Mouse (Mus musculus) thymus, postnatal 4 days (tissue): ENCODE measurements at regions not wholly inside any gene's neighbourhood (a gene's known extent, or its start where the extent isn't known, plus 50 kb on each side); places are given as distances from the start of the nearest gene placed in this dataset.

Source experiments
- DNase-seq: peaks from one replicate; pipeline ENCODE4 v3.0.0; 2021

DNA sequence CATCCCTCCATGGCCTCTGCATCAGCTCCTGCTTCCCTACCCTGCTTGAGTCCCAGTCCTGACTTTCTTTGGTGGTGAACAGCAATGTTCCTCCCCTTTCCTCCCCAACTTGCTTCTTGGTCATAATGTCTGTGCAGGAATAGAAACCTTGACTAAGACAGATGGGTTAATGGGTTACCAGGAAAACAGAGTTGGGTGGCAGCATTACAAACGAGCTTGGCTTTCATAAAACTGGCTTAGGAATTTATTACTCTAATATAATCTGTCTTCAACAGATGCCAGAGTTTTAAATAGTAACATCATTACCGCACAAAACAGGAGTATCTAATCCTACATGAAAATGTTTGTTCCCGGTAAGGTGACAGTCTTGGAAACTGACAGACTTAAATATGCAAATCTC is 77.7 kb upstream of the Nphp3 start:
- DNase-seq: no peak

DNA sequence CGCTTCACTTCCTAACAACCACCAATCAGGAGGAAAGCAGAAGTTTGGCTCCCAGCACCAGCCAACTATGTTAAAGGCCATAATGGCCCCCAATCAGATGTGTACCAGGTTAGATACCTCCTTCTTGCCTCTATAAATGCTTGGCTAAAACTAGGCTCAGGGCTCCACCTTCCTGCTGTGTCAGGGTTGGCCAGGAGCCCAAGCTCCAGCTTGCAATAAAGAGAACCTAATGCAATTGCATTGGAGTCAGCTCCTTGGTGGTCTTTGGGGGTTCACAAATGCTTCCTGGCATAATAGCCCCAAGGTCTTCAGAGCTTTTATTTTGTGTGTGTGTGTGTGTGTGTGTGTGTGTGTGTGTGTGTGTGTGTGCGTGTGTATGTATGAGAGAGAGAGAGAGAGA is 76.9 kb upstream of the Nphp3 start:
- DNase-seq: no peak

DNA sequence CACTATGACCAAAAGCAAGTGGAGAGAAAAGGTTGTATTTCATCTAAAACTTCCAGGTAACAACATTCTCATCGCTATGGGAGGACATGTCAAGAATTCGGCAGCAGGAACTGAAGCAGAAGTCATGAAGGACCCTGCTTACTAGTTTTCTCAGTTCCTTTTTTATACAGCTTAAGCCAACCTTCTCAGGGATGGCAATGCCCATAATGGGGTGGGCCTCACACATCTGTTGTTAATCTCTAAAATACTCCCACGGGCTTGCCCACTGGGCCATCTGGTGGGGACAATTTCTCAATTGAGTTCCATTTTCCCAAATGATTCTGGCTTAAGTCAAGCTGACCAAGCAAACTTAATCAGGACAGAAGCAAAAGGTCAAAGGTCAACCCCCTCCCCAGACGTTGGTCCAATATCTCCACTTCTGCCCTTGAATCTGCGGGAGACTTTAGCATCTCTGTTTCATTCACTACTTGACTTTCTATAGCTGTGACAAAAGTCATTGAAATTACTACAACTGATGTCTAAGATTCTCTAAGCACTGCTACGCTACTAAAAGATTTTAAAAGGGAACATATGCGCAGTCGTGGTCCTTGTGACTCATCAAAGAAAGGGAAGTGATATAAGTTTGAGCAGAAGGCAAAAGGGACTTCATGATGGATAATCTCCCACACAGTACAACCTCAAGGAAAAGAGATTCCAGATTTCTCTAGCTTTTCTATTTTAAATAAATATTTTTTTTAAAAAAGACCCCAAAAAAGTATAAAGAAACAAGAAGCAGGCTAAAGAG is 73.4 kb upstream of the Nphp3 start:
- no peak for DNase-seq

- no peak for DNase-seq
Measured at GRCm38 (mm10) chr9:103938070-103938469, 64.3 kb upstream of the Nphp3 start.

GRCm38 (mm10) chr9:103940010-103940409 is 62.3 kb upstream of the Nphp3 start:
- DNase-seq: no peak

GRCm38 (mm10) chr9:103940506-103940905 is 61.8 kb upstream of the Nphp3 start:
- no peak for DNase-seq

DNA sequence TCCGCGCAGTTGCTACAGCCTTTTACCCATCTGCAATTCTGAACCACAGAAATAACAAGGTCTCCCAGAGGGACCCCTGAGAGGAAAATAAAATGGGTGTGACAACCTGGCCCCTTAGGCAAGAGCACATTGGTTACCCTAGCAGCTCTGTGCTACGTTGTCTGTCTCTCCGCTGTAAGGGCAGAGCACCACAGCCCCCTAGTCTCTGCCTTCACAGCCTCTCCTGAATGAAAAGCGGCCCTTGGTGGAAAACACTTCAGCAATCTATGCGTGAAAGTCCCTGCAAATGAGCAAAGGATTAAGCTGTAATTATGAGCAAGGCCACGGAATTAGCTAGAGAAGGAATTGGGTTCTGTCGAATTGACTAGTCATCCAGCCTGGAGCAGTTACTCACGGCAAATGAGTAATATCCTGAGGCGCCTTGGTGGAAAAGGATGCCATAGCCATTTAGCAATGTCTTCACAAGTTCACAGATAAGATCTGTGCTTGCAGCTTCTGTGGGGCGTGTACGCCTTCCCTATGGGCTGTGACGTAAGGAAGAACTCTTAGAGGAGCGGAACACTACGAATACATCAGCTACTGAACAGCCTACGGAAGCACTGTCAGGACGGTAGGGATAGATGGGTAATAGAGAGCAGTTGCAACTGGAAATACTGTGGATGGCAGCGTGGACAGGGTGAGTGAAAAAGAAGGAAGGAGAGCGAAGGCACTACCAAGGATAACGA is 61.0 kb upstream of the Nphp3 start:
- DNase-seq: no peak

DNA sequence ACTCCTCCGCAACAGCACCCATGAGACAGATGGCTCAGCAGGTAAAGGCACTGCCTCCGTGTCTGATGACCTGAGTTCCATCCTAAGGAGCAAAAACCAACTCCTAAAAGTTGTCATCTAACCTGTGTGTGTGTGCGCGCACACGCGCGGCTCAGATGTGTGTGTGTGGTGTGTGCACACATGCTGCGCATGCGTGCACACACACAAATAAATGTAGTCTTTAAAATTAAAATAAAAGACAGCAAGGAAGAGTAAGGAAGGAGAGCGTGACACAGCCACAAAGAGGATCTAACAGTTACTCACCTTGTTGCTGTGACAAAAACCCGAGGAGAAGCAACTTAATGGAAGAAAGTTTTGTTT is 60.5 kb upstream of the Nphp3 start:
- DNase-seq: no peak

- DNase-seq: no peak
Measured at GRCm38 (mm10) chr9:103945406-103945805, 56.9 kb upstream of the Nphp3 start.

GRCm38 (mm10) chr9:103951799-103952198 is 50.5 kb upstream of the Nphp3 start:
- DNase-seq: no peak
